Mouse (Mus musculus) liver, embryonic 14.5 days (tissue): ENCODE measurements around the gene Thrap3.

Experiments used
- CTCF ChIP-seq: IDR thresholded peaks from 2 replicates; pipeline ENCODE4 v1.5.1; 2016; ENCODE audit warnings: antibody characterized with exemption, low read depth, control low read depth
- EP300 ChIP-seq: IDR thresholded peaks from 2 replicates; pipeline ENCODE4 v1.6.1; 2016; ENCODE audit warnings: antibody characterized with exemption, low read depth

DNA sequence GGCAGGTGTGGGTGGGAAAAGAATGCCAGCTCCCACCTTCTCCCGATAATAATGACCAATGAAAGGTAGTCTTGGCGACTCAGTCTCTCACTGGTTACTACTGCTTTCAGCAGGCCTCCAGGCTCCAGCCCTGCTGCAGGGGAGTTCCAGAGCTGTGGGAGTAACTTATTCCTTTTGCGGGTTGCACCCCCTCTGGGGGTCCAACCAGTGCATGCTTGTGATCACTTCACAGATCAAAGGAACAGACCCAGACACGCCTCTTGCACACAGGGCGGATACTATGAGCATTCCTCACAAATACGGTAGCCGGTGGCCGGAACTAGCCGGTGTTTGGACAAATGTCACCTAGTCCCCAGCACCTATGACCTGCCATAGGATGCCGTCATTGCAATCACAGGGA, 52.8 kb downstream of the Thrap3 start:
- TF ChIP-seq CTCF, result no peak
- TF ChIP-seq EP300, result no peak
